Mouse (Mus musculus): ENCODE measurements around the gene Ptrh1. TPM values are rescaled to one million over a fixed set of nuclear protein-coding genes. Genes with fewer than 3 reads are reported as not detected.

Ptrh1 gene
- polyA plus RNA-seq, 1 experiment from 2014 or later, result 5.1 TPM

- H3K4me2 ChIP-seq (replicated peaks), result no peak overlapping the region
- no peak overlapping the region for H3K9ac ChIP-seq
- H3K9me3 ChIP-seq (ENCODE audit: control insufficient read depth, low read length), result no peaks in the 10 kb centered on the region
- peaks cover 16% of the 10 kb centered on the region; the same call in 1 of the 2 replicates for H3K4me1 ChIP-seq (replicated peaks; ENCODE audit: control insufficient read depth, insufficient read depth, low read length)
- H3K4me3 ChIP-seq (replicated peaks; ENCODE audit: low read length), result no peak overlapping the region
- no peaks in the 10 kb centered on the region for H3K27me3 ChIP-seq (ENCODE audit: control insufficient read depth, insufficient read depth, low read length)
- H3K27ac ChIP-seq, result no peak overlapping the region
- peaks cover 43% of the 10 kb centered on the region for H3K36me3 ChIP-seq (replicated peaks; ENCODE audit: control insufficient read depth, insufficient read depth)
- no peak for DNase-seq (ENCODE audit: low spot score)
- ATAC-seq (ENCODE audit: low FRiP score), result no peak
- WGBS, result 82% methylated on average over 3 of the region's 3 CpGs
Measured at GRCm38 (mm10) chr2:32763353-32763752, 12.2 kb upstream of the Ptrh1 start.

- H3K9me3 ChIP-seq (ENCODE audit: control insufficient read depth, low read length), result no peaks in the 10 kb centered on the region
- H3K27me3 ChIP-seq (ENCODE audit: control insufficient read depth, insufficient read depth, low read length), result no peaks in the 10 kb centered on the region
- peaks cover 14% of the 10 kb centered on the region for H3K4me1 ChIP-seq (replicated peaks; ENCODE audit: control insufficient read depth, insufficient read depth, low read length)
- ATAC-seq (ENCODE audit: low FRiP score) (no peak), DNase-seq (ENCODE audit: low spot score) (no peak)
- H3K4me2 ChIP-seq (replicated peaks), result no peak overlapping the region
- H3K27ac ChIP-seq, result no peak overlapping the region
- WGBS, result 76% methylated on average over 12 of the region's 12 CpGs
- H3K9ac ChIP-seq, result no peak overlapping the region
- H3K4me3 ChIP-seq (replicated peaks; ENCODE audit: low read length), result no peak overlapping the region
- peaks cover 15% of the 10 kb centered on the region for H3K36me3 ChIP-seq (replicated peaks; ENCODE audit: control insufficient read depth, insufficient read depth)
Measured at GRCm38 (mm10) chr2:32767241-32767640, 8.3 kb upstream of the Ptrh1 start.

GRCm38 (mm10) chr2:32768661-32769285, 6.8 kb upstream of the Ptrh1 start:
- Histone ChIP-seq H3K9ac (no peak overlapping the region), H3K4me1 (replicated peaks; ENCODE audit: control insufficient read depth, insufficient read depth, low read length) (peaks cover 14% of the 10 kb centered on the region), H3K4me2 (replicated peaks) (no peak overlapping the region), H3K27me3 (ENCODE audit: control insufficient read depth, insufficient read depth, low read length) (no peaks in the 10 kb centered on the region), H3K27ac (no peak overlapping the region), H3K4me3 (replicated peaks; ENCODE audit: low read length) (no peak overlapping the region), H3K36me3 (replicated peaks; ENCODE audit: control insufficient read depth, insufficient read depth) (no peaks in the 10 kb centered on the region; the same call in 1 of the 2 replicates), H3K9me3 (ENCODE audit: control insufficient read depth, low read length) (no peaks in the 10 kb centered on the region)
- 56% methylated on average over 19 of the region's 19 CpGs for WGBS
- DNase-seq (ENCODE audit: low spot score) (no peak), ATAC-seq (ENCODE audit: low FRiP score) (no peak)

- Histone ChIP-seq H3K27ac (no peak overlapping the region), H3K9ac (no peak overlapping the region), H3K4me2 (replicated peaks) (no peak overlapping the region), H3K9me3 (ENCODE audit: control insufficient read depth, low read length) (no peaks in the 10 kb centered on the region), H3K4me3 (replicated peaks; ENCODE audit: low read length) (no peak overlapping the region), H3K36me3 (replicated peaks; ENCODE audit: control insufficient read depth, insufficient read depth) (no peaks in the 10 kb centered on the region; the same call in 1 of the 2 replicates), H3K27me3 (ENCODE audit: control insufficient read depth, insufficient read depth, low read length) (no peaks in the 10 kb centered on the region), H3K4me1 (replicated peaks; ENCODE audit: control insufficient read depth, insufficient read depth, low read length) (peaks cover 14% of the 10 kb centered on the region)
- ATAC-seq (ENCODE audit: low FRiP score) (no peak), DNase-seq (ENCODE audit: low spot score) (no peak)
- 63% methylated on average over 5 of the region's 5 CpGs for WGBS
Measured at GRCm38 (mm10) chr2:32769327-32770085, 6.1 kb upstream of the Ptrh1 start.

- Histone ChIP-seq H3K36me3 (replicated peaks; ENCODE audit: control insufficient read depth, insufficient read depth) (no peaks in the 10 kb centered on the region), H3K4me3 (replicated peaks; ENCODE audit: low read length) (no peak overlapping the region), H3K27me3 (ENCODE audit: control insufficient read depth, insufficient read depth, low read length) (no peaks in the 10 kb centered on the region), H3K9ac (no peak overlapping the region), H3K4me1 (replicated peaks; ENCODE audit: control insufficient read depth, insufficient read depth, low read length) (peaks cover 23% of the 10 kb centered on the region), H3K4me2 (replicated peaks) (no peak overlapping the region), H3K9me3 (ENCODE audit: control insufficient read depth, low read length) (no peaks in the 10 kb centered on the region), H3K27ac (no peak overlapping the region)
- 31% methylated on average over 12 of the region's 12 CpGs for WGBS
- ATAC-seq (ENCODE audit: low FRiP score) (no peak), DNase-seq (ENCODE audit: low spot score) (no peak)
Measured at GRCm38 (mm10) chr2:32771886-32772285, 3.7 kb upstream of the Ptrh1 start.

- Histone ChIP-seq H3K27me3 (ENCODE audit: control insufficient read depth, insufficient read depth, low read length) (no peaks in the 10 kb centered on the region), H3K4me1 (replicated peaks; ENCODE audit: control insufficient read depth, insufficient read depth, low read length) (peaks cover 16% of the 10 kb centered on the region), H3K4me3 (replicated peaks; ENCODE audit: low read length) (no peak overlapping the region), H3K36me3 (replicated peaks; ENCODE audit: control insufficient read depth, insufficient read depth) (no peaks in the 10 kb centered on the region), H3K9me3 (ENCODE audit: control insufficient read depth, low read length) (no peaks in the 10 kb centered on the region), H3K27ac (no peak overlapping the region), H3K4me2 (replicated peaks) (no peak overlapping the region), H3K9ac (no peak overlapping the region)
- 87% methylated on average over 8 of the region's 8 CpGs for WGBS
- ATAC-seq (ENCODE audit: low FRiP score) (no peak), DNase-seq (ENCODE audit: low spot score) (no peak)
Measured at GRCm38 (mm10) chr2:32772626-32773279, 2.8 kb upstream of the Ptrh1 start.

- H3K9me3 ChIP-seq (ENCODE audit: control insufficient read depth, low read length), result no peaks in the 10 kb centered on the region
- no peaks in the 10 kb centered on the region for H3K36me3 ChIP-seq (replicated peaks; ENCODE audit: control insufficient read depth, insufficient read depth)
- no peak overlapping the region for H3K27ac ChIP-seq
- peak overlapping the region; percentile 45 for H3K4me3 ChIP-seq (replicated peaks; ENCODE audit: low read length)
- H3K9ac ChIP-seq, result peak overlapping the region; percentile 49
- 22% methylated on average over 22 of the region's 22 CpGs for WGBS
- DNase-seq (ENCODE audit: low spot score), result no peak
- H3K4me1 ChIP-seq (replicated peaks; ENCODE audit: control insufficient read depth, insufficient read depth, low read length), result peaks cover 12% of the 10 kb centered on the region
- peak overlapping the region; percentile 62 for H3K4me2 ChIP-seq (replicated peaks)
- no peaks in the 10 kb centered on the region for H3K27me3 ChIP-seq (ENCODE audit: control insufficient read depth, insufficient read depth, low read length)
- no peak for ATAC-seq (ENCODE audit: low FRiP score)
Measured at GRCm38 (mm10) chr2:32776192-32776591, 606 bp downstream of the Ptrh1 start.

GRCm38 (mm10) chr2:32778081-32778480, 2.5 kb downstream of the Ptrh1 start:
- ATAC-seq (ENCODE audit: low FRiP score), result no peak
- no peaks in the 10 kb centered on the region for H3K9me3 ChIP-seq (ENCODE audit: control insufficient read depth, low read length)
- H3K4me3 ChIP-seq (replicated peaks; ENCODE audit: low read length), result no peak overlapping the region
- WGBS, result 93% methylated on average over 6 of the region's 6 CpGs
- H3K27me3 ChIP-seq (ENCODE audit: control insufficient read depth, insufficient read depth, low read length), result no peaks in the 10 kb centered on the region
- H3K4me2 ChIP-seq (replicated peaks), result no peak overlapping the region
- DNase-seq (ENCODE audit: low spot score), result no peak
- H3K27ac ChIP-seq, result no peak overlapping the region
- H3K4me1 ChIP-seq (replicated peaks; ENCODE audit: control insufficient read depth, insufficient read depth, low read length), result peaks cover 12% of the 10 kb centered on the region
- H3K36me3 ChIP-seq (replicated peaks; ENCODE audit: control insufficient read depth, insufficient read depth), result no peaks in the 10 kb centered on the region
- H3K9ac ChIP-seq, result no peak overlapping the region

- 17% methylated on average over 8 of the region's 8 CpGs for WGBS
- no peak overlapping the region for H3K27ac ChIP-seq
- H3K4me2 ChIP-seq (replicated peaks), result no peak overlapping the region
- H3K4me3 ChIP-seq (replicated peaks; ENCODE audit: low read length), result no peak overlapping the region
- no peak overlapping the region for H3K9ac ChIP-seq
- no peak for ATAC-seq (ENCODE audit: low FRiP score)
- no peaks in the 10 kb centered on the region for H3K36me3 ChIP-seq (replicated peaks; ENCODE audit: control insufficient read depth, insufficient read depth)
- DNase-seq (ENCODE audit: low spot score), result peak; percentile 52
- peaks cover 12% of the 10 kb centered on the region for H3K4me1 ChIP-seq (replicated peaks; ENCODE audit: control insufficient read depth, insufficient read depth, low read length)
- no peaks in the 10 kb centered on the region for H3K9me3 ChIP-seq (ENCODE audit: control insufficient read depth, low read length)
- H3K27me3 ChIP-seq (ENCODE audit: control insufficient read depth, insufficient read depth, low read length), result no peaks in the 10 kb centered on the region
Measured at GRCm38 (mm10) chr2:32779131-32779530, 3.5 kb downstream of the Ptrh1 start.
